Mouse (Mus musculus) G1E (cell line): ENCODE measurements around the gene Ccl28. TPM values are rescaled to one million over a fixed set of nuclear protein-coding genes. Genes with fewer than 3 reads are reported as not detected.
"Not testable (repeated sequence)": the region's sequence is repeated elsewhere in the genome, so short reads cannot be mapped to it uniquely, and the experiment has no call there.

Experiments used
- ATAC-seq: 2 replicates; pipeline ENCODE4 v1.8.0; 2016; ENCODE audit warnings: mild to moderate bottlenecking; ENCODE audit not compliant: insufficient number of reproducible peaks, poor library complexity, low FRiP score, severe bottlenecking; ENCODE audit errors: extremely low read depth
- DNase-seq: peaks from one replicate; pipeline ENCODE4 v3.0.0; 2012; ENCODE audit warnings: low spot score
- H3K27me3 ChIP-seq: 2 replicates; pipeline ENCODE4 v1.6.1; 2012; ENCODE audit warnings: mild to moderate bottlenecking, low read length, inconsistent platforms; ENCODE audit not compliant: insufficient read depth
- H3K36me3 ChIP-seq: replicated peaks from 2 replicates; pipeline ENCODE3; 2012; ENCODE audit warnings: mild to moderate bottlenecking, inconsistent platforms
- H3K4me1 ChIP-seq: 2 replicates; pipeline ENCODE4 v1.6.1; 2012; ENCODE audit warnings: low read depth, low read length, inconsistent platforms, mixed read lengths; ENCODE audit not compliant: insufficient read depth
- H3K4me3 ChIP-seq: 2 replicates; pipeline ENCODE4 v1.5.1; 2012; ENCODE audit warnings: low read depth, mild to moderate bottlenecking, inconsistent platforms, low read length, moderate library complexity, mixed read lengths
- H3K9me3 ChIP-seq: replicated peaks from 2 replicates; pipeline ENCODE4 v1.6.1; 2012; ENCODE audit warnings: inconsistent platforms
- CTCF ChIP-seq: IDR thresholded peaks from 2 replicates; pipeline ENCODE4 v1.5.1; 2012; ENCODE audit warnings: low read depth, low read length, inconsistent platforms, mixed read lengths
- GATA1 ChIP-seq: IDR thresholded peaks from 2 replicates; pipeline ENCODE4 v1.6.1; 2012; ENCODE audit warnings: borderline replicate concordance, low read length, inconsistent platforms, mixed read lengths
- GATA2 ChIP-seq: IDR thresholded peaks from 2 replicates; pipeline ENCODE4 v1.6.1; 2012; ENCODE audit warnings: low read depth, low read length, inconsistent platforms, borderline replicate concordance
- POLR2AphosphoS5 ChIP-seq: IDR thresholded peaks from 2 replicates; pipeline ENCODE4 v1.6.1; 2012; ENCODE audit warnings: low read depth, low read length, inconsistent platforms; ENCODE audit not compliant: insufficient replicate concordance
- TAL1 ChIP-seq: conservative IDR thresholded peaks from 2 replicates; pipeline ENCODE4 v1.6.1; 2012; ENCODE audit warnings: low read depth, low read length, inconsistent platforms, mixed read lengths
- polyA plus RNA-seq: library from polyadenylated mRNA; stranded (reverse); fragments of >175 nt; gene quantifications from 2 replicates; pipeline ENCODE4 v1.2.3, GENCODE M21; 2012
- total RNA-seq, 2 experiments: library from RNA; stranded (forward) in 1 of 2; stranded (reverse) in 1 of 2; fragments of 200-1000 nt in 1 of 2; fragments of >200 nt in 1 of 2; fragmentation: Nextera tagmentation in 1 of 2; gene quantifications; 2 replicates each; pipeline ENCODE4 v1.2.3; 2014 to 2017

Ccl28 gene
- total and polyA plus RNA-seq, 3 experiments = 0.05 TPM; not detected in 2

GRCm38 (mm10) chr13:119684416-119685177, 61.0 kb downstream of the Ccl28 start:
- TF ChIP-seq TAL1 (no peak), POLR2AphosphoS5 (no peak), GATA2 (no peak), GATA1 (no peak), CTCF (no peak)
- no peak for DNase-seq
- H3K27me3 ChIP-seq = no peaks in the 10 kb centered on the region
- H3K36me3 ChIP-seq = no peaks in the 10 kb centered on the region
- no peak overlapping the region for H3K4me3 ChIP-seq
- no peak for ATAC-seq
- no peaks in the 10 kb centered on the region for H3K9me3 ChIP-seq
- peaks cover 13% of the 10 kb centered on the region for H3K4me1 ChIP-seq

GRCm38 (mm10) chr13:119689709-119690038, 66.1 kb downstream of the Ccl28 start:
- Histone ChIP-seq H3K9me3 (no peaks in the 10 kb centered on the region), H3K36me3 (peaks cover 14% of the 10 kb centered on the region), H3K27me3 (no peaks in the 10 kb centered on the region), H3K4me3 (peak overlapping the region; percentile 96), H3K4me1 (peaks cover 39% of the 10 kb centered on the region)
- TF ChIP-seq CTCF (no peak), TAL1 (no peak), GATA1 (no peak), POLR2AphosphoS5 (no peak), GATA2 (no peak)
- ATAC-seq (no peak), DNase-seq (no peak)

DNA sequence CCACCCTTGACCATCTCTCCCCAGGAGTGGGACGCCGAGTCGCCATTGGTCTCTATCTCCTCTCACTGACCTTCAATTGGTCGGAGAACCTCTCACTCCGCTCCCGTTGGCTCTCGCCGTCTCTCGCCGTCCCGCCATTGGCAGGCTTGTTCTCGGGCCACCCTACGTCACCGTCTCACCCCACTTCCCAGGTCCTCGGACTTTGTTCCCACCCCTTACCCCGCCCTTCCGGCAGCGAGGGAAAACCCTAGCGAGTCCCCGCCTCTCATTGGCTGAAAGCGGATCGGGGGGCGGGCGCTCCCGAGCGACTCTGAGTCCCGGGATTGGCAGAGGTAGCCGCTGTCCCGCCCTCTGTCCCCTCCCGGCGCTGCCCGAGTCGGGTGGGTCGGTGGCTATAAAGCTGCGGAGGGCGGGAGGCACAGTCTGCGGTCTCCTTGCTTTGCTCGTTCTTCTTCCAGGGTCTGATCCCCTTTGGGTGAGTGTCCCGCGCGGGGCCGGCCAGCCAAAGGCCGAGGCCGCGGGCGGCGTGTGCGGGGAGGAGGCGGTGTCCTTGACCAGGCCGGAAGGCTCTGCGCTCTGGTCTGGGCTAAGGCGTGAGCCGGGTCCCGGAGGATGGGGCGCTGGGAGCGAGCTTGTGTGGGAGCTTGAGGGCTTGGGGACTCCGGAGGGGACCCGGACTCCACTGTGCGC, 66.6 kb downstream of the Ccl28 start, which contains the start of gene Hmgcs1:
Hmgcs1 (plus strand) TSS at position 341 of the 690 bp plus-strand sequence.
- no peaks in the 10 kb centered on the region for H3K27me3 ChIP-seq
- peaks cover 18% of the 10 kb centered on the region for H3K36me3 ChIP-seq
- ATAC-seq (peak; percentile 98), DNase-seq (peak; percentile 96)
- no peaks in the 10 kb centered on the region for H3K9me3 ChIP-seq
- TF ChIP-seq TAL1 (no peak), CTCF (no peak), GATA1 (no peak), POLR2AphosphoS5 (no peak), GATA2 (no peak)
- H3K4me3 ChIP-seq = peak within 1 kb of the TSS; percentile 96
- peaks cover 42% of the 10 kb centered on the region for H3K4me1 ChIP-seq

DNA sequence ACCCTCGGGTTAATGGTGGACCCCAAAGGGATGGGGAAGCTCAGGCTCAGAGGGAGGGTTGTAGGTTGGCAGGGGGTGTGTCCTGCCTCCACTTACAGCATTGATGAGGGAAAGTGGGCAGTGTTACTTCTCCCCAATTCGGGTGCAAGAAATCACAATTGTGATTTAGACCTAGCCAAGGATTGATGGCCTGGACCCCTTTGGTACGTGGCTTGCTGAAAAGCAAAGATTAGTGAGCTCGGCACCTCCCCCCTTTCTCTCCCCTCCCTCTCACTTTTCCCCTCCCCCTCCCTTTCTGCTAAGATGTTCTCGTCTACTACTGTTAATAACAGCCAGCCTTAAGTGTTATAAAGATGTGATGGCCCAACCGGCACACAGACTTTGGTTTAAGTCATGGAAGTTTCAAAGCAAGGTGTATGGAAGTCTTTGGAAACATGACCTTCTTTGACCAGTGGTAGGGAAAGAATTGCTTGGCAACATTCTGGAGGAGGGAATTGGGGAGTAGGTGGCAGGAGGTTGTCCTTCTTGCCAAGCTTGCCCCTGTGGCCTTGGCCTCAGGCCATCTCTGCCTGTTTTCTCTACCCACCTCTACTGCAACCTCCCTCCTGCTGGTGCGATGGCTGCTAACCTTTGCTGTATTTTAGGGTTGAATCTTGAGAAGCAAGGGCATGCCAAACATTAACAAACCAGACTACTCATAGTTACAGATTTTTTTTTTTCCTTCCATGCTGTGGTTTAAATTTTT, 67.4 kb downstream of the Ccl28 start:
- ATAC-seq (no peak), DNase-seq (no peak)
- Histone ChIP-seq H3K4me1 (peaks cover 48% of the 10 kb centered on the region), H3K36me3 (peaks cover 24% of the 10 kb centered on the region), H3K27me3 (no peaks in the 10 kb centered on the region), H3K4me3 (peak overlapping the region; percentile 96), H3K9me3 (no peaks in the 10 kb centered on the region)
- no peak for TF ChIP-seq CTCF
- TF ChIP-seq TAL1 = no peak
- no peak for TF ChIP-seq GATA2
- TF ChIP-seq GATA1 = no peak
- TF ChIP-seq POLR2AphosphoS5 = no peak

DNA sequence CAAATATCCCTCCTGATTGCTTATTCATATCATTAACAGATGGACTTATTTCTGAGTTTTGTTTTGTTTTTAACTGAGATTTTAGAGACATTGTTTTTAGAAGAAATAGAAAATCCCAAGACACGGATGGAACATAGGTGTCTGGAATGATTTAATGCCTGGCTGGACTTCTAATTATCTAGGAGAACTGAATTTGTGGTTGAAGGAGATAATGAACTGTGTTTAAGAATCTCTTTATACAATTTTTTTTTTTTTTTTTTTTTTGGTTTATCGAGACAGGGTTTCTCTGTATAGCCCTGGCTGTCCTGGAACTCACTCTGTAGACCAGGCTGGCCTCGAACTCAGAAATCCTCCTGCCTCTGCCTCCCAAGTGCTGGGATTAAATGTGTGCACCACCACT, 68.3 kb downstream of the Ccl28 start:
- Histone ChIP-seq H3K4me1 (peaks cover 48% of the 10 kb centered on the region), H3K4me3 (peak overlapping the region; percentile 96), H3K36me3 (peaks cover 32% of the 10 kb centered on the region)
- not testable (repeated sequence) for ATAC-seq, H3K27me3 ChIP-seq, DNase-seq, H3K9me3 ChIP-seq

GRCm38 (mm10) chr13:119695676-119696075, 72.1 kb downstream of the Ccl28 start:
- Histone ChIP-seq H3K4me3 (no peak overlapping the region), H3K36me3 (peaks cover 65% of the 10 kb centered on the region), H3K4me1 (peaks cover 42% of the 10 kb centered on the region), H3K27me3 (no peaks in the 10 kb centered on the region), H3K9me3 (no peaks in the 10 kb centered on the region)
- no peak for ATAC-seq
- TF ChIP-seq POLR2AphosphoS5 = no peak
- TF ChIP-seq GATA1 = no peak
- TF ChIP-seq GATA2 = no peak
- no peak for TF ChIP-seq CTCF
- TF ChIP-seq TAL1 = no peak
- DNase-seq = no peak
